Mouse (Mus musculus) splenic B cell, adult 2 months (primary cell): ENCODE data around the gene Eif4g3.

Source experiments
- DNase-seq: peaks from one replicate; pipeline ENCODE4 v3.0.0-alpha.2; 2011; ENCODE audit warnings: low read depth, low spot score
- H3K27me3 ChIP-seq: 2 replicates; pipeline ENCODE4 v1.6.1; 2012; ENCODE audit warnings: mild to moderate bottlenecking, low read length, moderate library complexity, mixed read lengths; ENCODE audit not compliant: control insufficient read depth, poor library complexity, insufficient read depth, severe bottlenecking
- H3K36me3 ChIP-seq: 2 replicates; pipeline ENCODE4 v1.6.1; 2012; ENCODE audit warnings: mild to moderate bottlenecking, low read length, moderate library complexity, mixed read lengths; ENCODE audit not compliant: control insufficient read depth, poor library complexity, insufficient read depth, severe bottlenecking

The Eif4g3 gene

DNA sequence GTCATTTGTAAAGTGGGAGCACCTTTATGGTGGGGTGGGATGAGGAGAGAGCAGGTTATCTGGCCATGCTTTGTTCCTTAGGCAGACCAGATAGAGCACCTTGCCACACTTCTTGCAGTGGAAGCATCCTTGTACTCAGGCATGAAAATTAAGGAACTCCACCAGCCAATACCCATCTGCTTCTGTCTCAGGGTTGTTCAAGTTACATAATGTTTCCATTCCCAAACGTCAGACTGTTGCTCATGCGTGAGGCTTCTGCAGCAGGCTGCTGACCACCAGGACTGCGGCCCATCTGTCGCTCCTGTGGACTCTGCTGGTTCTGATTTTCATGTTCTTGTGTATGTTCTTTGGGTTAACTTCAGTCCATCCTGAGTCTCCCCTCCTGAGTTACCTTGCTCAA is 187.9 kb downstream of the Eif4g3 start:
- no peak for DNase-seq
- H3K36me3 ChIP-seq: peaks cover 18% of the 10 kb centered on the region
- H3K27me3 ChIP-seq: no peaks in the 10 kb centered on the region

GRCm38 (mm10) chr4:138184056-138184455 is 191.2 kb downstream of the Eif4g3 start:
- Histone ChIP-seq H3K27me3 (no peaks in the 10 kb centered on the region), H3K36me3 (peaks cover 15% of the 10 kb centered on the region)
- no peak for DNase-seq

GRCm38 (mm10) chr4:138184573-138184981 is 191.8 kb downstream of the Eif4g3 start:
- H3K36me3 ChIP-seq: peaks cover 15% of the 10 kb centered on the region
- H3K27me3 ChIP-seq: no peaks in the 10 kb centered on the region
- peak; percentile 16 for DNase-seq

- no peaks in the 10 kb centered on the region for H3K27me3 ChIP-seq
- DNase-seq: no peak
- peaks cover 14% of the 10 kb centered on the region for H3K36me3 ChIP-seq
Measured at GRCm38 (mm10) chr4:138185961-138186360, 193.1 kb downstream of the Eif4g3 start.

DNA sequence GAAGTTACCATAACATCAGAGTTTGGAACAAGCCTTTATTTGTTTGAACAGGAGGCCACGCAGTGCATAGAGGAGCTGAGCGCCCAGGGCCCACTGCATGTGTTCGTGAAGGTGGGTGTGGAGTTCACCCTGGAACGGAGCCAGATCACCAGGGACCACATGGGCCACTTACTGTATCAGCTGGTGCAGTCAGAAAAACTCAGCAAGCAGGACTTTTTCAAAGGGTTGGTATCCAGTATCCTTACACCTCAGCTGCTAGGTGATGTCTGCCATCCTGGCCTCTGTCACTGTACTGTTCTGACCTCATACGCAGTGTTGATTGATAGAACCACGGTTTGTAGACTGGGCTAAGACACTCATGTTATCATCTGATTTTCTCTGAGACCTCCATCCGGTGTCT is 195.2 kb downstream of the Eif4g3 start:
- no peak for DNase-seq
- Histone ChIP-seq H3K27me3 (no peaks in the 10 kb centered on the region), H3K36me3 (peaks cover 16% of the 10 kb centered on the region)

GRCm38 (mm10) chr4:138192561-138192960 is 199.7 kb downstream of the Eif4g3 start:
- DNase-seq: no peak
- Histone ChIP-seq H3K36me3 (peaks cover 9% of the 10 kb centered on the region), H3K27me3 (no peaks in the 10 kb centered on the region)

DNA sequence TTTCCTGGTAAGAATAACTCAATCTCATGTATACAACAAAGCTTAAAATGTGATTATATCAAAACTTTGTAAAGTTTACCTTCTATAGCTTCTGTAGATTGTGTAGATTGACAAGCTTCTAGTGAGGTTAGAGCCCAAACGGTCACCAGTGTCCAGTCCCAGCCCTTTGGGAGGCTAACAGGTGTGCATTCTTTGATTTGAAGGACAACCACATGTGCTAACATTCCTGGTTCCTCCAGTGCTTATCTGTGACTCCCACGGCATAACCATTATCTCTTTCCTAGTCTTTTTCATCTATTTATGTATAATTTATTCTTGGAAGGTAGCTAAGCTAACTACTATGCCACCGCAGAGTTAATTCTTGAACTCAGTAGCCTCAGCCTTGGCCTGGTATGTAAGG is 207.9 kb downstream of the Eif4g3 start:
- Histone ChIP-seq H3K36me3 (peaks cover 26% of the 10 kb centered on the region), H3K27me3 (no peaks in the 10 kb centered on the region)
- DNase-seq: no peak

GRCm38 (mm10) chr4:138201696-138202095 is 208.9 kb downstream of the Eif4g3 start:
- H3K36me3 ChIP-seq: peaks cover 29% of the 10 kb centered on the region
- H3K27me3 ChIP-seq: no peaks in the 10 kb centered on the region
- no peak for DNase-seq

DNA sequence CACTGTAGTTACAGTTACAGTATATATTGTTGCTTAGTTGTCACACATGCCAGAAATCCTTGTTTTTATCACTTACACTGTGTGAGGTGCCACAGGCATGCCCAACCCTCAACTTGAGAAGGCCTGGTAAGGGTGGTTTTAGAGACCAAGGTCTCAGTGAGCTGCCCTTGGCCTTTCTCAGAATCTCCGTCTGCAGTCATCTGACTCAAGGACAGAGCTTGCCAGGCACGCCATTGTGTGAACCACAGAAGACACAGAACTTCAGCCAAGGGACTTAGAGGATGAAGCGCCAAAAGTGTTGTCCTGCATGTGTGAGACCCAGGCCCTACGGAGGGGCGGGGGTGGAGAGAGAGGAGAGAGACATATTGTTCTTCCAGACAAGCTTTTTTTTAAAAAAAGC is 217.3 kb downstream of the Eif4g3 start:
- H3K27me3 ChIP-seq: no peaks in the 10 kb centered on the region
- DNase-seq: no peak
- peaks cover 12% of the 10 kb centered on the region for H3K36me3 ChIP-seq

DNA sequence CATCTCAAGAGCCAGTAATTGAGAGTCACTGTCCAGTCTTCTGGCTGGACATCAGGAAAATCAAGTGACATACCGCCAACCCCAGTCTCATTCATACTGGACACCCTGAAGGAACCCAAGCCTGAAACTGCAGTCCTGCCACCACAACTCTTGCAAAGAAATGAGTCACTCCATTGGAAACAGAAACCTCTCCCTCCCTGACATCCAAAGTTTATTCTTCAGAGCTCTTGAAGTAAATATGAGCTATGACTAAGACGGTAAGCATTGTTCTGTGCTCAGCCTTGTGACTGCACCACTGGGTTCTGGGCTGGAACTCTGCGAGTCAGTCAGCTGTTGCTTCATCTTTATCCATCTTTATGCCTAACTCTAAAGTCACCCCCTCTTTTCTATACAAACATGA is 221.0 kb downstream of the Eif4g3 start:
- no peaks in the 10 kb centered on the region for H3K27me3 ChIP-seq
- no peaks in the 10 kb centered on the region for H3K36me3 ChIP-seq
- DNase-seq: no peak

DNA sequence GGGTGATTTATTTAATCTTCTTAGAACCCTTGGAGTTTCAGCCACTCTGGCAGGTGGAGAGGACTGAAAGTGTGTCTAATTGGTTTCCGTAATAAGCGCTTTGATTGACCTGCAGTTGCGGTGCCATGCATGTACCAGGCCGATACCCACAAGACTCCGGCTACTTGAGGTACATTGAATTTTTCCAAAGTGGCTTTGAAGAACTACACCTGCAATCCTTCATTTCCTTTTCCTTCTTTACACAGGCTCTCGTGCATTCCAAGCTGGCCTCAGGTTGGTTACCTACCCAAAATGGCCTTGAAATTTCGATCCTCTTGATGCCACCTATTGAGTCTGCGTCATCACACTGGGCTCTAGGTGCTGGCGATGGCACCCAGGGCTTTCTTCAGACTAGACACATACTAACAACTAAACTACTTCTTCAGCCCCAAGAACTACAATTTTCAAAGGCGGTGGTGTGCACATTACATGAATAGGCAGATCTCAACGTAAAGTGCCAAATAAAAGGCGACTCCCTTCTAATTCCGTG is 222.9 kb downstream of the Eif4g3 start:
- DNase-seq: no peak
- H3K27me3 ChIP-seq: no peaks in the 10 kb centered on the region
- no peaks in the 10 kb centered on the region for H3K36me3 ChIP-seq

- peak; percentile 73 for DNase-seq
- H3K36me3 ChIP-seq: no peaks in the 10 kb centered on the region
- H3K27me3 ChIP-seq: no peaks in the 10 kb centered on the region
Measured at GRCm38 (mm10) chr4:138216200-138216890, 223.5 kb downstream of the Eif4g3 start, which contains the start of gene Hp1bp3. TSS of gene Hp1bp3 (plus strand) at chr4:138216296.

DNA sequence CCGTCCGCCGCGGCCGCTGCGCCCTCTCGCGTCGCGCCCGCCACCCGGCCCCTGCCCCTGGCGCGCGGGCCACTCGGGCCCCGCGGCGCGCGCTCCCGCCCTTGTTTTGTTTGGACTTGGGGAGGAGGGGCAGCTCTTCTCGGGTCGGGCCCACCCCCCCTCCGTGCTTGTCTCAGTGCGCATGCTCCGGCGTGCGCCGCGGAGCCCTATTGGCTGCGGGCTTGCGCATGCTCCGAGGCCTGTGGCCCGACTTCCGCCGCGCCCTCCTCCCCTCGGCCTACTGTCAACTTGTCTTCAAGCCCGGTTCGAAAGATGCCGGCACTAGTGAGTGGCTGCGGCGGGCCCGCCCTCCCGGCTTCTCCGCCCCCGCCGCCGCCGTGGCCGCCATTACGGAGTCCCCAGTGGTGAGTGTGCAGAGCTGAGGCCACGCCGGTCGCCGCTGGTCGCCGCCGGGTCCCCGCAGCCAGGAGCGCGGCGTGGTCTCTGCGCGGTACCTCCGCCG is 224.1 kb downstream of the Eif4g3 start:
- H3K27me3 ChIP-seq: no peaks in the 10 kb centered on the region
- H3K36me3 ChIP-seq: no peaks in the 10 kb centered on the region
- DNase-seq: peak; percentile 99

- H3K36me3 ChIP-seq: peaks cover 2% of the 10 kb centered on the region; the same call in 1 of the 2 replicates
- no peak for DNase-seq
- H3K27me3 ChIP-seq: no peaks in the 10 kb centered on the region
Measured at GRCm38 (mm10) chr4:138217441-138217840, 224.6 kb downstream of the Eif4g3 start.

DNA sequence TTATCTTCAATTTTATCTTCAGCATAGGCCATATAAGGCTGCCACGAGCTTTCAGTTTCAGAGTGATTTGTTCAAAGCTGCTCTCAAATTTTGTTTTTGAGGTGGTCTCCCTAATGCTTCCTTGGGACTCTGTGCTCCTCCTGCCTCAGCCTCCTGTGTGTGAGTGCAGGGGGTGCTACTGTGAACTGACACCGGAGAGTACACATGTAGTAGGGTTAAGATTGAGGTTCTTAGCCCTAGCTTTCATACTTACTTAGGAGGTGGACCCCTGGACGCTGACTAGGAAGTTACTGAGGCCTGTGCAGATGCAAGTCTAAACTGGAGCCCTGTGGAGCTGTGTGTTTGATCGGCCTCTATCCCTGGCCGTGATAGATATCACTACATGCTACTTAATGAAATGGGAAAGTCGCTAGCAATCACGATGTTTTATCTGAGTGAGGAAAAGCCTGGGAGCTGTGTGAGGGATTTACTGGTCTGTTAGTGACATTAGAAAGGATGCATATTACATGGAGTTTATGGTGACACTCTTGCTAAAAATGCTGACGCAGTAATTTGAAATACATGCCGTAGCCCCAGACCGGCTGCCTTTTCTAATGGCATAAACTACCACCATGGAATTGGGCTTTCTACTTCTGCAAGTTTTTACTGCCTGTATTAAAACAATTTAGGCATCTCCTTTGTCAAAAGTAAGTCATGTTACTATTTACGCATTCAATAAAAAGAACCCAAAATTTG is 225.3 kb downstream of the Eif4g3 start:
- no peak for DNase-seq
- Histone ChIP-seq H3K36me3 (peaks cover 4% of the 10 kb centered on the region; the same call in 1 of the 2 replicates), H3K27me3 (no peaks in the 10 kb centered on the region)
